ENCODE assay signal across 8 mouse cellular contexts in the genomic region with DNA sequence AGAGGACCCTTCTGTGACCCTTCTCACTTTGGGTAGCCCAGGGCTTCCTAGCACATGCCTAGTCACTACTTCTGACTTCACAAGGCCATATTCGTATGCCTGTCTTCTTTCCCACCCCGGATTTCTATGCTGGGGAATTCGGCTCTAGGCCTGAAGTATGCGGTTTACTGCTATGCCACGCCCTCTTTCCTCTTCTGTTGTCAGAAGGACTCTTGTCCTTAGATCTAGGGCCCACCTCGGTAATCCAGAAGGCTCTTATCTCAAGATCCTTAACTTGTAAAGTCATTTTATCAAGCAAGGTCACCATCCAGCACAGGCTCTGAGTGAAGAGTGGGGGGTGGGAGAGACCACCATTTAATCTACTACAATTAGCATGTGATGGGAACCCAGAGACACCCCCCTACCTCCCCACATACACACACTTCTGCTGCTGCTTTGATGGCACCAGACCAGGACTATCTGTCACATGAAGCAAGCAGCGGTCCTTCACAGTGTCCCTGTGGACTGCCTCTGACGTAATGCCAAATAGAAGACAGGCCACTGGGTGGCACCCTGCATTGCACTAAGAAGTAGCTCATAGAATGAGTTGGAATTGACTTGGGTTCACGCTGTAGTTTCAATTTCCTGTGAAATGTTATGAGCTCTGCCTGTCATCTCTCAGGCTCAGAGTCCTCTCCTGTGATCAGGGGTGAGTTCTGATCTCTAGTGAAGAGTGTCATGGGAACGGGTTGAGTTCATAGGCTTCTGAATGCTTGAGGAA. TPM values are rescaled to one million over a fixed set of nuclear protein-coding genes. Genes with fewer than 3 reads are reported as not detected.
DNase-seq lines count a peak whose midpoint lies in the region; ATAC-seq lines count a peak whose summit lies in the region.

No protein-coding gene starts in this region.

- H3K4me1 ChIP-seq in intestine, embryonic 15.5 days (replicated peaks) = peaks cover 6% of the 10 kb centered on the region; the same call in 1 of the 2 replicates

- peak overlapping the region; percentile 17; the same call in 1 of the 2 replicates for H3K4me2 ChIP-seq in intestine, embryonic 15.5 days (replicated peaks)

- no peak overlapping the region for H3K9ac ChIP-seq in intestine, embryonic 15.5 days

- peak; percentile 26 to 35 for DNase-seq in cerebellum, adult 18-20 months
- DNase-seq in cerebellum, adult 11 months = no peak
- peak; percentile 24 for DNase-seq in ovary, postnatal 36 days (ENCODE audit: low spot score)
- DNase-seq in ovary, postnatal 14 days (ENCODE audit: low spot score) = no peak
- peak; percentile 81 for DNase-seq in lung, postnatal 36 days
- DNase-seq in layer of hippocampus, postnatal 14 days (ENCODE audit: low spot score in 2 of 2) = no peak
- DNase-seq in urinary bladder, postnatal 14 days (ENCODE audit: low spot score) = no peak

- no peaks in the 10 kb centered on the region for H3K36me3 ChIP-seq in intestine, embryonic 15.5 days

- 55% methylated on average over 10 of the region's 10 CpGs for WGBS in intestine, embryonic 15.5 days

- H3K4me3 ChIP-seq in intestine, embryonic 15.5 days (replicated peaks) = no peak overlapping the region

- no peak overlapping the region for H3K27ac ChIP-seq in intestine, embryonic 15.5 days

- ATAC-seq in intestine, embryonic 15.5 days = peak; percentile 73

- no peaks in the 10 kb centered on the region for H3K9me3 ChIP-seq in intestine, embryonic 15.5 days

- no peaks in the 10 kb centered on the region for H3K27me3 ChIP-seq in intestine, embryonic 15.5 days (replicated peaks)

RNA-seq across cellular contexts. Expression of gene Itgb3bp, which starts 12.2 kb away (rescaled TPM):
- polyA plus RNA-seq in intestine, embryonic 15.5 days (2015; fragmentation: Nextera tagmentation; extraction: Ambion mirVana) = 34.6 and 40.1 TPM in 2 replicates
- 1 to 10 TPM; 4.8 to 4.9 TPM for total RNA-seq in layer of hippocampus, postnatal 14 days (2021)

RNA-seq across cellular contexts. Expression of gene Pgm1, which starts 12.6 kb away (rescaled TPM):
- polyA plus RNA-seq in intestine, embryonic 15.5 days (2015; fragmentation: Nextera tagmentation; extraction: Ambion mirVana) = 193 and 195 TPM in 2 replicates
- 10 to 100 TPM; 53.6 to 57.2 TPM for total RNA-seq in layer of hippocampus, postnatal 14 days (2021)

Comparison
In these comparisons a context has a peak if more than half of its experiments do, and no peak if none do; other contexts are left out.
1. DNase-seq: peak in cerebellum, adult 18-20 months (2 of 2), ovary, postnatal 36 days (single experiment) and lung, postnatal 36 days (single experiment); none in cerebellum, adult 11 months (single experiment), ovary, postnatal 14 days (single experiment), layer of hippocampus, postnatal 14 days (0 of 2) and urinary bladder, postnatal 14 days (single experiment).